Mouse (Mus musculus): ENCODE results near the gene Trib2.

Trib2 gene

DNA sequence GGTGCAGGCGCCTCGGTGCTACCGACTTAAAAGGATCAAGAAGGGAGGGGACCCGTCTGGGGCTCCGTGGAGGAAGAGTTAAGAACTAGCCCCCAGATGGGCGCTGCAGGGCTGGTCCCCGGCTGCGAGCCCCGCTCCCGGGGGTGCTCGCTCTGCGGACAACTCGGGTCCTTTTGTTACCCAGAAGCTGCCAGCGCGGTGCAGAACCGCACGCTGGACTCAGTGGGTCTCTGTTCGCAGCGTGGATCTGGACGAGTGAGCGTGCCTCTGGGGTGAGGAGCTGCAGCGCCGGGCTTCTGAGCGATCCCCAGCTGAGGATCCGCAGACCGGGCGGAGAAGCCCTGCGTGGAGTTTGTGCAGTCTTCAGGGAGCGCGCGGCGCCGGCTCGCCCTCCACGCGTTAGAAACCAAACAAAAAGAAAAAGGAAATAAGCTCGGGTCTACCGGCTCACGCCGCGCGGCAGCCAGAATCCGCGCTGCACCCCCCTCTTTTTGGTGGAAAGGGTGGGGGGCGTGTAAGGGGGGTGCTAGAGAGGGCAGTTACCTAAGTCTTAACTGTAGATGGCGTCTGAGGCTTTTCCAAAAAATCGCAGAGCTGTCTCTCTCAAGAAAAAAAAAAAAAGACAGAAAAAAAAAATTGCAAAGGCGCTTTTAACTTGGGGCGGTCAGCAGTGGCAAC, 1.0 kb downstream of the Trib2 start:
- POLR2A ChIA-PET: interaction anchor here in 3 of 4 experiments (0.5 to 2.7 kb wide), 8 partner anchors 10 to 1672 kb away, joined by 3 to 19 read pairs (median 3); no protein-coding TSS in a partner anchor
- CTCF ChIA-PET: interaction anchor here (0.6 to 1.2 kb wide), 13 partner anchors 9 to 682 kb away, joined by 3 to 7 read pairs (median 3); no protein-coding TSS in a partner anchor

DNA sequence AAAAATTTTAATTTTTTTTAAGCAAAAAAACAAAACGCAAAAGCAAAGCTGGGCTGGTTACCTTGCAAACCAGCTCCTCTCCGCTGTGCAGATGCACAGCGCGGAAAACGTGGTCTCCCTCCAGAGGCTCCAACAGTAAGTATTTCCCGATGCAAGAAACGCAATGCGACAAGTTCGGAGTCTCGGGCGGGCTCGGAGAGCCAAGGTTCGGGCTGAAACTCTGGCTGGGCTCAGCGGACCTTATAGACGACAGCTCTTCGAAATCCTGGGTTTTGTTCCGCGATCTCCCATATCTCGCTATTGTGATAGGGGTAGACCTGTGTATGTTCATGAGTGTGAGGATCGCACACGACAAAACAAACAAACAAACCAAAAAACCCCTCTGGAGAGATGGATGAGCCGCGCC, 1.5 kb downstream of the Trib2 start:
- POLR2A ChIA-PET: interaction anchor here in 2 of 4 experiments (0.6 to 2.7 kb wide), 5 partner anchors 10 to 1673 kb away, joined by 3 to 19 read pairs (median 5); no protein-coding TSS in a partner anchor
- CTCF ChIA-PET: interaction anchor here in 3 of 4 experiments (0.6 to 1.2 kb wide), 4 partner anchors 9 to 307 kb away, joined by 3 to 4 read pairs (median 4); no protein-coding TSS in a partner anchor

GRCm38 (mm10) chr12:15814249-15815081, 2.3 kb downstream of the Trib2 start:
- ChIA-PET POLR2A (interaction anchor here in 2 of 4 experiments (0.5 to 2.7 kb wide), 5 partner anchors 9 to 185 kb away, joined by 3 to 19 read pairs (median 5); no protein-coding TSS in a partner anchor), CTCF (no interaction called here)

DNA sequence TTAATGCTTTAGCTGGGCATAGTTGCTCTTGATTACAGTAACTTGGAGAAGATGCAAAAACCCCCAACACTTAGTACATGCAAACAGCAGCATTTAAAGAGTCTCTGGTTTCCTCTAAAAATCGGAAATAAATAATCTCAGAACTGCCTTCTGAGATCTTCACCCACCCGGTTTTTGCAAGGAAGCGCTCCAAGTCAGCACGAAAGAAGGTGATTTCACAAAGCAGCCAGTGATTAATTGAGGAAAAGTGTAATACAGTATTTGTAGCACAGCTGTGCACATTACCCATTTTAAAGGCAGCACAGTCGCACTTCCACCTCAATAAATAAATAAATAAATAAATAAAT, 2.9 kb downstream of the Trib2 start:
- ChIA-PET CTCF (no interaction called here), POLR2A (interaction anchor here in 1 of 4 experiments (0.5 kb wide), 1 partner anchor 186 kb away, joined by 4 read pairs; no protein-coding TSS in a partner anchor)

- CTCF ChIA-PET: no interaction called here
- POLR2A ChIA-PET: no interaction called here
Measured at GRCm38 (mm10) chr12:15813133-15813818, 3.4 kb downstream of the Trib2 start.

DNA sequence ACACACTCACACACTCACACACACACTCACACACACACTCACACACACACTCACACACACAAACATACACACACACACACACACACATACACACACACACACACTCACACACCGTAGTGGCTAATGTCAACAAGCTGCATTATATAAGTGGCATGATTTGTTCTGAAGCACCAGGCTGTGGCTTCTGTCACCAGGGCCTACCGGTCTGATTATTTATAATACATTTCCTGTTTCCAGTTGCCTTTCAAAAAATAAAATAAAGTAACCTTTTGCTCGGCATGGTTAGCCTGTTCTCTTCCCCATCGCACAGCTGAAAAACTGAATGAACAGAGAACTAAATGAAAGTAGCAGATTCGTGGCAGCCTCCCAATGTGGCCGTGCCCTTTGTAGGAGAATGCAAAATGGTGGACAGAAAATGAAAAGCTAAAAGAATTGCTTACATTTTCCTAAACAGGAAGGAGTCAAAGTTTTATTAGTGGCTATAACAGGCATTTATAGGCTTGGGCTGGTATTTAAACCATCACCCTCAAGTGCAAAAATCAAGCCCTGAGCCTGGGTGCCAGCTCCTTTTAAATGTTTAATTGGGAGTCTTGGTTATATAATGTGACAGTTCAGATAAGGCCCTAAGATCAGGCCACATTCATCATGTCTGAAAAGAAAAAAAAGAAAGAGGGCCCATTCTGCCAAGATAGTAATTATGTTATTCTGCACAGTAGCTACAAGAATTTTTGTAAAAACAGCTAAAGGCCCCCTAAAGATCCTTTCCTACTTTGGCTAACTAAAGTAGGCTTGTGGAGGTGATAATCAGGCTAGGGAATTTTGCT, 4.4 kb downstream of the Trib2 start:
- CTCF ChIA-PET: no interaction called here
- POLR2A ChIA-PET: interaction anchor here in 1 of 4 experiments (0.7 to 1.2 kb wide), 2 partner anchors 14 to 254 kb away, joined by 4 read pairs; no protein-coding TSS in a partner anchor

DNA sequence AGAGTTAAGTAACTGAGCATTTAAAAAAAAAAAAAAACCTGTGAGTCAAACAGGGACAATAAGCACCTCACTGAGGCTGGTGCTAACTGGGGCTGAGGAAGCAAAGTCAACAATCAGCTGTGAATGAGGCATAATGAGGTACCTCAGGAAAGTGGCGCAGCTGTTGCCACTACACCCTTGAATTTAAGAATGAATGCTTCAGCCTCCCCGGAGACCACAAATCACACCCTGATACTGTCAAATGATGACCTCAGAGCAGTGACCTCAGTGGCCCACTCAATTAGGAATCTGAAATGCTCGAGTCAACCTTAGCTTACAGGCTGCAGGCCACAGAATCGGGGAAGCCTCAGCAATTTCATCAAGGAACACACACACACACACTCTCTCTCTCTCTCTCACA, 5.0 kb downstream of the Trib2 start:
- ChIA-PET POLR2A (interaction anchor here in 1 of 4 experiments (0.7 to 1.2 kb wide), 2 partner anchors 15 to 254 kb away, joined by 4 read pairs; no protein-coding TSS in a partner anchor), CTCF (interaction anchor here in 2 of 4 experiments (1.0 to 1.2 kb wide), 2 partner anchors 11 kb away, joined by 3 to 4 read pairs; no protein-coding TSS in a partner anchor)

GRCm38 (mm10) chr12:15810926-15811325, 5.8 kb downstream of the Trib2 start:
- CTCF ChIA-PET: interaction anchor here in 2 of 4 experiments (1.0 to 1.2 kb wide), 2 partner anchors 10 kb away, joined by 3 to 4 read pairs; no protein-coding TSS in a partner anchor
- POLR2A ChIA-PET: interaction anchor here in 1 of 4 experiments (0.8 kb wide), 1 partner anchor 10 kb away, joined by 4 read pairs; no protein-coding TSS in a partner anchor

- ChIA-PET POLR2A (no interaction called here), CTCF (interaction anchor here in 1 of 4 experiments (0.7 kb wide), 1 partner anchor 348 kb away, joined by 4 read pairs; no protein-coding TSS in a partner anchor)
Measured at GRCm38 (mm10) chr12:15809657-15810056, 7.1 kb downstream of the Trib2 start.

GRCm38 (mm10) chr12:15809249-15809648, 7.5 kb downstream of the Trib2 start:
- ChIA-PET CTCF (interaction anchor here in 1 of 4 experiments (0.7 kb wide), 1 partner anchor 349 kb away, joined by 4 read pairs; no protein-coding TSS in a partner anchor), POLR2A (no interaction called here)

DNA sequence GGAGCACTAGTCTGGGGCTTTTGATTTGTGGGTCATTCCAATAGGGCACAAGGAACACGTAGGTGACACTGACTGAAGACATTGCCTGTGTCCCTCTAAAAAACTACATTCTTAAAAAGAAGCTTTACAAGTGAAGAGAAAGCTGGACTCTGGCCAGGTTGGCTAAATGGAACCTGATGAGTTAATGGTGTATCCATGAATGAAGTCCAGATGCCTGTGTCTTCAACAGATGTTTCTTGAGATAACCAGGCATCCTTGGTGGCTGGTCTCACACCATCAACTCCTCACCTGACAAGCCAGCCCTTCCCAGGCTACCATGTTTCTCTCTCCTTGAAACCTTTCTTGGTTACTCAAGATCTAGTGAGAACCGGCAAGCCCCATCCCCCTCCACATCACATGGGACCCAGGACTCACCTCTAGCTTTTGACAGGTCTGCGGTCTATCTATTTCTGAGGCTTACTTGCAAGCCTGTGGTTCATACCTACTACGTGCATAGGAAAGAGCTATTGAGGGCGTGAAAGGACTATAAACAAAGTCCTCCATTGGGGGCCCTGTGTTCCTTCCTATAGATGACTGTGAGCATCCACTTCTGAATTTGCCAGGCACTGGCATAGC, 8.4 kb downstream of the Trib2 start:
- CTCF ChIA-PET: no interaction called here
- POLR2A ChIA-PET: no interaction called here

DNA sequence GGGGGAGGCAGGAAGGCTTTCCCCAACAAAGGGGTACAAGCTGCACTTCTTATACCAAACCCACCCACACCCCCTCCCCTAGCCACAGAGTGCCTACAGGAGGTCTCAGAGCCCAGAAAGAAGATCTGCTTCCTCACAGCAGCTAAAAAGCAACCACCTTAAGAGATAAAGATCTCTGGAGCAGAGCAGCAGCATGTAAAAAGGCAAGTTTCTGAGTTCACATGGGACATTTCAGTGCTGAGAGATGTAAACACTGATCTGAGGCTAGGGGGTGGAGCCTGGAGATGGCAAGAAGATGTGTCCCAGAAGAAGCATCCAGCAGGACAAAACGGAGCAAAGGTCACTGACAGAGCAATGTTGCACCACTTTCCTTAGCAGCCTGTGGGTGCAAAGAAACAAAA, 11.8 kb downstream of the Trib2 start:
- POLR2A ChIA-PET: interaction anchor here in 1 of 4 experiments (4.7 kb wide), 1 partner anchor 10 kb away, joined by 18 read pairs; the partner anchor contains the start of gene Trib2

GRCm38 (mm10) chr12:15803936-15804438, 12.7 kb downstream of the Trib2 start:
- ChIA-PET CTCF (no interaction called here), POLR2A (interaction anchor here in 1 of 4 experiments (4.7 kb wide), 1 partner anchor 11 kb away, joined by 18 read pairs; the partner anchor contains the start of gene Trib2)

More for the DNA sequence above, 11.8 kb downstream of the Trib2 start:
- CTCF ChIA-PET: no interaction called here

DNA sequence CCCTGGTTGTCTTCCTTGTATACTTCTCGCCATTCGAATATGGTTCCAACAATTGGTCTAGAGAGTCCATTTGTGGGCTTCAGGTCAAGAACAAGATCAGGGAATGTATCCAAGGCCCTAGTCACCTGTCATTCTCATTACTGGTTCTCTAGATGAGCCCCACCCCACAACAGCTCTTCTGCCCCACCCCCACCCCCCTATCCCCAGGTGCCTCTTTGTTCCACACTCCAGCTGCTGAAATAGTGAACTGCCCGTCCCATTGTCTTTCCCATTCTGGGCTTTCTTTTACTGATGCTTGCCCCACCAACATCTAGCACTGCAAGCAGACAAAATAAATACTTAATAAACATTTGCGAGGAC, 15.2 kb downstream of the Trib2 start:
- ChIA-PET CTCF (interaction anchor here (0.6 to 1.5 kb wide), 4 partner anchors 10 to 196 kb away, joined by 3 to 4 read pairs (median 3); no protein-coding TSS in a partner anchor), POLR2A (interaction anchor here in 3 of 4 experiments (0.8 to 3.0 kb wide), 5 partner anchors 10 to 1094 kb away, joined by 3 to 19 read pairs (median 4); partner anchors contain the start of gene Trib2 (in 1 of the 3))

GRCm38 (mm10) chr12:15800914-15801570, 15.7 kb downstream of the Trib2 start:
- POLR2A ChIA-PET: interaction anchor here in 3 of 4 experiments (0.5 to 3.0 kb wide), 6 partner anchors 10 to 1094 kb away, joined by 3 to 19 read pairs (median 4); partner anchors contain the start of gene Trib2 (in 1 of the 3)
- CTCF ChIA-PET: interaction anchor here (0.6 to 1.5 kb wide), 4 partner anchors 10 to 196 kb away, joined by 3 to 4 read pairs (median 3); no protein-coding TSS in a partner anchor

DNA sequence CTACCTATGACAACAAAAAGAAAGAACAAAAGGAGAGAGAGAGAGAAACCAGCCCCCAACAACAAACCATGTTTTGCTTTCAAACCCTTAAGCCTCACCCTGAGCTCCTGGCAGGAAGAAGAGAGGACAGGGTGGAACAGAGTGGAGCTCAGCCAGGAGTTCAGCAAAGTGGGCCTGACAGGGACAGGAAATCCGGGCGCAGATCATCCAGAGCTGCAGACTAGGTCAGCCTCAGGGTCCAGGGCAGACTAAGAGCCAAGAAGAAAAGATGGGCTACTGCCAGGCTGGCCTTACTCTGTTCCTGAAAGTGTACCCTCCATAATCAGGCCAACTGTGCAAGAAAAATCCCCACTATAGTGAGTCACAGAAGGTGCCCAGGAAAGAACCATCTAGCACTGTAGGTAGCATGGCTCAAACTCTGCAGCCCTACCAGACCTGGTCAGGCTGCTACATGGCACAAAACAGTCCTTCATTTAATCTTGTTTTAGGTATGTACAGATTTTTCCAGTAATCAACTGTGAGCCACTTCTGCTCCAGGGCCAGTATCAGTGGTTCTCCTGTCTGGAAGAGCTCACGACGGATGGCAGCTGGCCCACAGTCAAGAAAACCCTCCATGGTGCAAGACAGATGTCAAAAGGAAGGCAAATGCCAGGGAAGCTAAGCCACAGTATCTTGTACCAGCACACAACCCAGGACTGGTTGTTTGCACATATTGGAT, 16.4 kb downstream of the Trib2 start:
- CTCF ChIA-PET: interaction anchor here in 3 of 4 experiments (0.8 to 1.5 kb wide), 3 partner anchors 11 to 16 kb away, joined by 3 to 4 read pairs (median 3); no protein-coding TSS in a partner anchor

More for the DNA sequence above, 16.4 kb downstream of the Trib2 start:
- POLR2A ChIA-PET: interaction anchor here in 3 of 4 experiments (0.5 to 3.0 kb wide), 5 partner anchors 11 to 72 kb away, joined by 3 to 19 read pairs (median 4); partner anchors contain the start of gene Trib2 (in 1 of the 3)
